Mouse (Mus musculus) heart, embryonic 14.5 days (tissue): Measurements from ENCODE around the gene Xrra1. TPM values are rescaled to one million over a fixed set of nuclear protein-coding genes. Genes with fewer than 3 reads are reported as not detected.

Experiments
- ATAC-seq: fragments of 200-750 bp; cut with Nextera tagmentation; 2 replicates; pipeline ENCODE4 v1.8.0; 2017; ENCODE audit warnings: low read depth, moderate TSS enrichment; ENCODE audit not compliant: insufficient number of reproducible peaks, insufficient read depth, low FRiP score
- H3K27ac ChIP-seq, 2 experiments: fragments of 200-500 bp in 1 of 2; fragments of 300-500 bp in 1 of 2; sonication (generic) in 1 of 2; replicated peaks in 1 of 2; 2 replicates each; pipeline ENCODE4 v1.5.1; 2012 to 2014; ENCODE audit warnings: low read depth in 2 of 2, low read length in 2 of 2, control low read depth in 1 of 2, mild to moderate bottlenecking in 1 of 2, mixed read lengths in 1 of 2; ENCODE audit not compliant: control insufficient read depth in 1 of 2, insufficient read depth in 1 of 2
- H3K27me3 ChIP-seq: fragments of 300-500 bp; sonication (generic); 2 replicates; pipeline ENCODE4 v1.6.1; 2014; ENCODE audit warnings: mild to moderate bottlenecking, low read length, control low read depth; ENCODE audit not compliant: control insufficient read depth, insufficient read depth
- H3K36me3 ChIP-seq: fragments of 300-500 bp; sonication (generic); 2 replicates; pipeline ENCODE4 v1.6.1; 2014; ENCODE audit warnings: mild to moderate bottlenecking, control low read depth, low read length, mixed read lengths; ENCODE audit not compliant: control insufficient read depth, insufficient read depth
- H3K4me1 ChIP-seq, 2 experiments: fragments of 200-500 bp in 1 of 2; fragments of 300-500 bp in 1 of 2; sonication (generic) in 1 of 2; 2 replicates each; pipeline ENCODE4 v1.6.1; 2012 to 2014; ENCODE audit warnings: low read length in 2 of 2, control low read depth in 1 of 2, mixed read lengths in 1 of 2; ENCODE audit not compliant: control insufficient read depth in 2 of 2, insufficient read depth in 2 of 2
- H3K4me2 ChIP-seq: fragments of 300-500 bp; sonication (generic); 2 replicates; pipeline ENCODE4 v1.6.1; 2014; ENCODE audit warnings: mild to moderate bottlenecking, low read length
- H3K4me3 ChIP-seq, 2 experiments: fragments of 200-500 bp in 1 of 2; fragments of 300-500 bp in 1 of 2; sonication (generic) in 1 of 2; 2 replicates each; pipeline ENCODE4 v1.5.1; 2012 to 2014; ENCODE audit warnings: low read length in 2 of 2, mild to moderate bottlenecking in 2 of 2, control low read depth in 1 of 2, low read depth in 1 of 2, moderate library complexity in 1 of 2; ENCODE audit not compliant: control insufficient read depth in 1 of 2, insufficient read depth in 1 of 2
- H3K9ac ChIP-seq: fragments of 300-500 bp; sonication (generic); 2 replicates; pipeline ENCODE4 v1.6.1; 2014; ENCODE audit warnings: mild to moderate bottlenecking, low read length
- H3K9me3 ChIP-seq: fragments of 300-500 bp; sonication (generic); 2 replicates; pipeline ENCODE4 v1.6.1; 2016; ENCODE audit warnings: low read length, control low read depth; ENCODE audit not compliant: control insufficient read depth
- WGBS: fragments of 180-500 bp; shearing (Covaris S2); extraction: QIAGEN DNeasy Blood & Tissue Kit; methylation state at CpG from one replicate; pipeline ENCODE4 v1.1.7; 2014; 5-methylcytosine and 5-hydroxymethylcytosine counted together
- polyA plus RNA-seq: library from polyadenylated mRNA; unstranded; fragments of >200 nt; fragmentation: Nextera tagmentation; extraction: Ambion mirVana; gene quantifications from 2 replicates; pipeline ENCODE4 v1.2.1, GENCODE M21; 2014

Gene Xrra1
- polyA plus RNA-seq, 1 experiment from 2014 or later = 0.09 TPM

DNA sequence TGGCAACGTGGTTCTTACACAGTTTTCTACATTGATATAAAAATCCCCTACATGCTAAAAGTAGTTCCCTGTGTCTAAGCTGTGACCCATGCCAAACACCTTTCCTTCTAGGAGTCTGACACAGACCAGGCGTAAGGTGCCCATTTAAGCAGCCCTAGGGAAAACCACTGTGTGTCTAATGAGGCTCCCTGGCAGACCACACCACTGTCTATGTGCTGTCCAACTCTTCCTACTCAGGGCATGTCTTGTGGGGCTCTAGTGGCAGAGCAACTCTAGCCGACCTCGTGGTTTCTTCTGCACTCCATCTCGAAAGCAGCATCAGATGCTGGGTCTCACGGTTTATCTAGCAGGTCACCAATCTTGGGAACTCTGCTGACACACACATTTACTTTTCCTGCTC, 7.3 kb upstream of the Xrra1 start:
- no peak overlapping the region for H3K4me2 ChIP-seq
- H3K36me3 ChIP-seq = peaks cover 58% of the 10 kb centered on the region
- peaks cover 3 to 5% of the 10 kb centered on the region in 2 experiments; a peak in 2 of 4 replicates for H3K4me1 ChIP-seq
- no peaks in the 10 kb centered on the region for H3K27me3 ChIP-seq
- H3K4me3 ChIP-seq = no peak overlapping the region
- ATAC-seq = no peak
- no peaks in the 10 kb centered on the region for H3K9me3 ChIP-seq
- H3K9ac ChIP-seq = no peak overlapping the region
- 81% methylated on average over 6 of the region's 6 CpGs for WGBS
- H3K27ac ChIP-seq = no peak overlapping the region

DNA sequence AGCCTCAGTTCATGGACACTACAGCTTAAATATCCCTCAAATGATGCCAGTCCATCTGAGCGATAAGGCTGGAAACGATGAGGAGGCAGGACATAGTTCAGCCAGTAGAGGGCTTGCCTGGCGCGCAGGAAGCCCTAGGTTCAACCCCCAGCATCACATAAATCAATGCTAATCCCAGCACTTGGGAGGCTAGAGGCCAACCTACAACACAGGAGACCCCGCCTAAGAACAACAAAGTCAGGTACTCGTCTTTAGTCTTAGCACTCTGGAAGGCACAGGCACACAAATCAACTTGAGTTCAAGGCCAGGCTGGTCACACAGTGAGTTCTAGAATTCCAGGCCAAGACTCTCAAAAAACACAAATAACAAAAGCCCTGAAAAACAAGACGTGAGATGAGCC, 5.6 kb upstream of the Xrra1 start:
- WGBS = 85% methylated on average over 7 of the region's 7 CpGs

DNA sequence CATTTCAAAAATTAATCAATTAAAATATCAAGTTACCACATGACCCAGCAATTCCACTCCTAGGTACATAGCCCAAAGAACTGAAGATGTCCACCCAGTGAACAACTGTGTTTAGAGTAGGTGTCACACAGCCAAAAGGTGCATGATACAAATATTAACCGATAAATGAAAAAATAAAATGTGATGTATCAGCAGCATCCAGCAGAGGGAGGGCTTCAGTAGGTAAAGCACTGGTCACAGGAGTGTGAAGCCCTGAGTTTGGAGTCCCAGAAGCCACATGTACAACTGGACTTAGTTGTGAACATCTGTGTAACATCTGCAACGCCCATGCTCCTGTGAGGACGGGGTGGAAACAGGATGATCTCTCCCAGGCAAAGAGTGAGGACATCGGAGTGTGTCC, 4.6 kb upstream of the Xrra1 start:
- WGBS = 77% methylated on average over 4 of the region's 4 CpGs
- Histone ChIP-seq H3K27ac (no peak overlapping the region), H3K36me3 (peaks cover 38% of the 10 kb centered on the region), H3K27me3 (no peaks in the 10 kb centered on the region), H3K4me2 (no peak overlapping the region), H3K9ac (no peak overlapping the region), H3K9me3 (no peaks in the 10 kb centered on the region), H3K4me3 (no peak overlapping the region), H3K4me1 (peaks cover 11 to 16% of the 10 kb centered on the region in 2 experiments)
- no peak for ATAC-seq

More for the DNA sequence above, 5.6 kb upstream of the Xrra1 start:
- no peak overlapping the region for H3K4me3 ChIP-seq
- H3K9ac ChIP-seq = no peak overlapping the region
- peaks cover 46% of the 10 kb centered on the region for H3K36me3 ChIP-seq
- H3K9me3 ChIP-seq = no peaks in the 10 kb centered on the region
- H3K4me2 ChIP-seq = no peak overlapping the region
- no peak for ATAC-seq
- H3K4me1 ChIP-seq = peaks cover 11 to 16% of the 10 kb centered on the region in 2 experiments
- no peaks in the 10 kb centered on the region for H3K27me3 ChIP-seq
- H3K27ac ChIP-seq = no peak overlapping the region

DNA sequence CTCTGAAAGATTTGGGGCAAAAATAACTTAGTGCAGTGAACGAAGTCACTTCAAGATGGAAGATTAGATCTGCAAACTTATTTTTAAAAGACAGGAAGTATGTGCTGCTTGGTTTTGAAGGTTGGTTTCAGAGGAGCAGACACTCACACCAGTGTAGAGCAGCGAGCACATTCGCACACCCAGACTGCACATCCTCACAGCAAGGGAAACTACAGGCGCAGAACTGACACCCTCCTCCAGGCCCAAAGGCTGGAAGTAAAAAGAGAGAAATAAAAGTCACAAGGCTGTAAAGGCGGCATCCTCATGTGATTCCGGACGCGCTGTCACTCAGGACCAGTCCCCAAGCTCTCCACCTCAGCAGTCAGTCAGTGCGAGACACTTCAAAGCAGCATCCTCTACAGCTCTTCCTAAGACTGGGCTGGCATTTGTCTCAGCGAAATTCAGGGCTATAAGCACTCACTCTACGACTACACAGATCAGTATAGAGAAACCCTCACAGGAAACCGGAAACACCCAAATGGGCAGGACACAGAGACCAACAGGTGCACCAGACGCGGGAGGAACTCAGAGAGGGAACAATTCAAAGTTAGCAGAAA, 2.6 kb upstream of the Xrra1 start:
- Histone ChIP-seq H3K27ac (no peak overlapping the region), H3K4me3 (no peak overlapping the region), H3K36me3 (peaks cover 38% of the 10 kb centered on the region), H3K4me1 (peaks cover 11 to 16% of the 10 kb centered on the region in 2 experiments), H3K27me3 (no peaks in the 10 kb centered on the region), H3K9me3 (no peaks in the 10 kb centered on the region), H3K4me2 (no peak overlapping the region), H3K9ac (no peak overlapping the region)
- no peak for ATAC-seq
- WGBS = 84% methylated on average over 14 of the region's 14 CpGs

DNA sequence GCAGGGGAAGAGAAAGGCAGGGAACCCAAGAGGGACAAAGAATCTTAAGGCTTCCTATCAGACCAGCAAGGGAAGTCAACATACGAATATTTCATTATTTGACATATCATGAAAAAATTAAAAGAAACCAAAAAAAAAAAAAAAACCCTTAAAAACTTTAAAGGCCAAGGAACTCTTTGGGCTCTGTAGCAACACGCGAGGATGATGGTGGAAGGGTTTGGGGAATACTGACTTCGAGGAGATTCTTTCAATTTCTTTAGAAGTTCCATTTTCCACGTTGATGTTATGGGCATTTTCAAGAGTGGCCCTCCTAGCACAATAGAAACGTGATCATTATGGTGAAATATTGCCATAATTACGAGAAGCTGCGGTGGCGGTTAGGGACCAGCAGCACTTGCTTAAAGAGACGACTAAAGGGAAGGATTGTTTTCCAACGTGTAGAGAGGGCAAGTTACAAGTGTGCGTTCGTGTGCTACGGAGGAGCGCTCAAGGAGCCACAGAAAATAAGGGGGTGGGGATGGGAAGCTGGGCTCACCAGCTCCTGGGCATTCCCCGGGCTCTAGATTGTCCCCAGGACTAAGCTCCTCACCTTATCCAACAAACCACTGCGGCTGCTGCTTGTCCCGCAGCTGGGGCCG, 622 bp upstream of the Xrra1 start:
- peak; percentile 58 for ATAC-seq
- peak overlapping the region; percentile 79 for H3K4me2 ChIP-seq
- 1% methylated on average over 19 of the region's 19 CpGs for WGBS
- H3K4me3 ChIP-seq = peak overlapping the region; percentile 61 to 72
- peak overlapping the region; percentile 86 for H3K9ac ChIP-seq
- no peaks in the 10 kb centered on the region for H3K9me3 ChIP-seq
- peak overlapping the region; percentile 69 to 72; a peak in 3 of 4 replicates for H3K27ac ChIP-seq
- H3K36me3 ChIP-seq = peaks cover 29% of the 10 kb centered on the region
- no peaks in the 10 kb centered on the region for H3K27me3 ChIP-seq
- peaks cover 13% of the 10 kb centered on the region in 2 experiments for H3K4me1 ChIP-seq

DNA sequence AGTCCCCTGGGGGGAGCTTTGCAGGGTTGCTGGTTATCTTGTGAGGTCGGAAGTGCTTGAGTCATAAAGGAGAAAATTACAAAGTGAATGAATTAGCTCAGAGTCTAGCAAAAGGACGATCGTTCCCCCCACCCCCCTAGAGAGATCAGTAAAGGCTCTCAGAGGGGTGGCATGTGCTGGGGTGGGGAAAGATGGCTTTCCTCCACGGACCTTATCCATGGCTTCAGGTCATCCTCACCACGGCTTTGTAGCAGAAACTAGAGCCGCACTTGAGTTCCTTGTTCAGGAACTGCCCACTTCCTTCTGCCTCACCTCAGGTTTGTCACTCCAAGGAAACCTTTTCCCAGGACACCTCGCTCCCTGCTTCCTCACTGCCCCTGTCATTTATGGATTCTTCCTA, 4.4 kb downstream of the Xrra1 start, which contains the start of gene Spcs2:
Gene Spcs2 (minus strand): TSS at position 101 of the 400 bp plus-strand sequence.
- Histone ChIP-seq H3K4me2 (no peak within 1 kb of the TSS), H3K9ac (no peak within 1 kb of the TSS), H3K36me3 (no peaks in the 10 kb centered on the region), H3K27ac (no peak within 1 kb of the TSS), H3K4me1 (peaks cover 9 to 16% of the 10 kb centered on the region in 2 experiments), H3K27me3 (no peaks in the 10 kb centered on the region), H3K4me3 (no peak within 1 kb of the TSS), H3K9me3 (no peaks in the 10 kb centered on the region)
- no peak for ATAC-seq
- 39% methylated on average over 7 of the region's 7 CpGs for WGBS

DNA sequence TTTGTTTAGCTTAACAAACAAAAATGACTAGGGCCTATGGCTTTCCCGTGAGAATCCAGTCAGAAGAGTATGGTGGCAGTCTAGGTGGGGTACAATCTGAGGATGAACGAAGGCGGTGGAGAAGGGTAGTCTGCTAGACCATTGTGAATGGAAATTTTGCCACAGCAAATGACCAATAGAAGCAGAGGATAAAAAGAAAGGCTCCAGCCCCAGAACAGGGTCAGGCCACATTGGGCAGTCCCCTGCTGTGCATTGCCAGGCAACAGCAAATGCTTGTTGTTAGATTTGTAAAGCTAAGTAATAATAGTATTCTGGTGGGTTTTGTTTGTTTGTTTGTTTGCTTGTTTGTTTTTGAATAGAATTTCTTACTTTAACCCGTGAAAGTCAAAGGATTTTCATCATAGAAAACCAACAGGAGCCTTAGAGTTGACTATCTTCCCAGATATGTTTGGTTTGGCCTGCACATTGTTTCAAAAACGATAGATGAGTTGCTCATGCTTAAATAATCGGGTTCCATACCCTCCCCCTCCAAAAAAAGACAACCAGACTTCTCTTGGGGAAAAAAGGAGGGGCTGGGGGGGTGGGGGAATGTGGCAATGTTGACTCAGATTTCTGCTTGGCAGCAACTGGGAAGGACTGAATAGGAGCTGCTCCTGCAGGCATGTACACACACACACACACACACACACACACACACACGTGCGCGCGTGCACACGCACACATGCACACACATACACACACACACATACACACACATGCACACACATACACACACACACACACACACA, 5.5 kb downstream of the Xrra1 start:
- no peak for ATAC-seq
- Histone ChIP-seq H3K4me3 (no peak overlapping the region), H3K27ac (peak overlapping the region; percentile 57 to 66; a peak in 3 of 4 replicates), H3K4me1 (peaks cover 9 to 16% of the 10 kb centered on the region in 2 experiments), H3K27me3 (no peaks in the 10 kb centered on the region), H3K4me2 (no peak overlapping the region), H3K9ac (no peak overlapping the region), H3K36me3 (no peaks in the 10 kb centered on the region), H3K9me3 (no peaks in the 10 kb centered on the region)
- 65% methylated on average over 11 of the region's 11 CpGs for WGBS
